Mouse (Mus musculus) myocyte (in vitro differentiated cells): ENCODE measurements around the gene Tubgcp2.

Experiments
- CEBPB ChIP-seq: IDR thresholded peaks from 2 replicates; pipeline ENCODE4 v1.6.1; 2011; ENCODE audit warnings: mild to moderate bottlenecking, moderate library complexity; ENCODE audit not compliant: poor library complexity, insufficient read depth, severe bottlenecking
- MAX ChIP-seq: IDR thresholded peaks from one replicate; pipeline ENCODE4 v1.6.1; 2011; ENCODE audit warnings: low read depth, mild to moderate bottlenecking, control low read depth
- POLR2A ChIP-seq: IDR thresholded peaks from one replicate; pipeline ENCODE4 v1.6.1; 2011; ENCODE audit warnings: low read depth, mild to moderate bottlenecking, control low read depth, moderate library complexity; ENCODE audit not compliant: insufficient read length
- TCF12 ChIP-seq: IDR thresholded peaks from one replicate; pipeline ENCODE4 v1.6.1; 2011; ENCODE audit warnings: mild to moderate bottlenecking, control low read depth; ENCODE audit not compliant: poor library complexity, insufficient read depth, severe bottlenecking

DNA sequence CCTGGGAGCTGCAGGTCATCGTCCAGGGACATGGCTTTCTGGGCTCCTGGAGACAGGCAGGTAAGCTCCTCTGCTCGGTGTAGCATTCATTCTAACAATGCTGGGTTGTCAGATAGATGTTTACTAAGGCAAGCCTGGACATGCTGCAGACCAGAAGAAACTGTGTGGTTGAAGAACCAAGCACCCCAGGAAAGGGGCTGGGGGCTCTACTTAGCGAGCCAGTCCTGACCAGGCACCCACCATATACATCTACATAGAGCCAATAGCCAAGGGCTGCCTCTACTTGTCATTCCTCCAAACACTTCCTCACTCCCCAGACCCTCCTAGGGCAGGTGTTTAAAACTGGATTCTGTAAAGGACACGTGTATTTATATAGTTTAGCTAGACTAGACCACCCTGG, 42.3 kb downstream of the Tubgcp2 start:
- TF ChIP-seq POLR2A = no peak
- TF ChIP-seq MAX = no peak
- no peak for TF ChIP-seq CEBPB
- no peak for TF ChIP-seq TCF12
